Mouse (Mus musculus) frontal cortex, postnatal 14 days (tissue): Measurements from ENCODE around the gene Efna4.

Experiments used
- DNase-seq, 2 experiments: peaks; one replicate each; pipeline ENCODE4 v3.0.0; 2022; ENCODE audit warnings: low spot score in 2 of 2

Efna4 gene

DNA sequence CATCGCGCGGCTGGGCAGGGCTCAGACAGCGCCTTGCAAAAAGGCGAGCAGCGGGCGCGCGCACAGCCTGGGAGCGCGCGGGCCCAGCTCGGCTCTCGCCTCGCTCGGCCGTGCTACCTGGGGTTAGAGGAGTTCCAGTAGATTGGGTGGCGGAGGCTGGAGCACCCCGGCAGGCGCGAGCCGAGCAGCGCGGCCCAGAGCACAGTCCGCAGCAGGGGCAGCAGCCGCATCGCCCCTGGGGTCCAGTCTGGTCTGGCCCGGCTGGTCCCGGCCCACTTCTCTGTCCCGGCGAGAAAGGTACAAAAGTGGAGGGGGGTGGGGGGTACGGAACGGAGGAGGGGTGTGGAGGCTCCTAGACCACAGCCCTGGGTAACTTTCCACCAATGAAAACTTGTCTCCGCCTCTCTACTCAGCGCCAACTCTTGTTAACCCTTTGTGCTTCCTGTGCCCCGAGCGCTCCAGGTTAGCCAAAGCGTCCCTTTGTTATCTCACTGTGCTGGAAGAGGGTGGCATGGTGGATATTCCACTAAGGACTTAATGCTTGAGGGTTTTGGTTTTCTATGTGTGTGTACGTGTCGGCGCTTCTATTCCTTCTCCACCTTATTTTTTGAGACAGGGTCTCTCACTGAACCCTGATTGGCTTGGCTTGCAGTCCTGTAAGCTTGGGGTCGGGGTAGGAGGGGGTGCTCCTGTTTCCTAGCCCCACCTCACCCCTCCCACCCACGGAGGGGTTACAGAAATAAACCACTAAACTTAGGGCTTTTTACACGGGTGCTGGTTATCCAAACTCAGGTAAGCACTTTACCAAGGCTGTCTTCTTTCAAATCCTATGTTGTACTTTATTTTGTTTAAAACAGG lies at the start of gene Efna4:
TSS of gene Efna4 (minus strand) at position 308 of the 858 bp plus-strand sequence.
- DNase-seq: no peak

GRCm38 (mm10) chr3:89386438-89387420 lies 48.9 kb upstream of the Efna4 start:
- DNase-seq: no peak

GRCm38 (mm10) chr3:89385451-89385850 lies 47.6 kb upstream of the Efna4 start:
- no peak for DNase-seq

DNA sequence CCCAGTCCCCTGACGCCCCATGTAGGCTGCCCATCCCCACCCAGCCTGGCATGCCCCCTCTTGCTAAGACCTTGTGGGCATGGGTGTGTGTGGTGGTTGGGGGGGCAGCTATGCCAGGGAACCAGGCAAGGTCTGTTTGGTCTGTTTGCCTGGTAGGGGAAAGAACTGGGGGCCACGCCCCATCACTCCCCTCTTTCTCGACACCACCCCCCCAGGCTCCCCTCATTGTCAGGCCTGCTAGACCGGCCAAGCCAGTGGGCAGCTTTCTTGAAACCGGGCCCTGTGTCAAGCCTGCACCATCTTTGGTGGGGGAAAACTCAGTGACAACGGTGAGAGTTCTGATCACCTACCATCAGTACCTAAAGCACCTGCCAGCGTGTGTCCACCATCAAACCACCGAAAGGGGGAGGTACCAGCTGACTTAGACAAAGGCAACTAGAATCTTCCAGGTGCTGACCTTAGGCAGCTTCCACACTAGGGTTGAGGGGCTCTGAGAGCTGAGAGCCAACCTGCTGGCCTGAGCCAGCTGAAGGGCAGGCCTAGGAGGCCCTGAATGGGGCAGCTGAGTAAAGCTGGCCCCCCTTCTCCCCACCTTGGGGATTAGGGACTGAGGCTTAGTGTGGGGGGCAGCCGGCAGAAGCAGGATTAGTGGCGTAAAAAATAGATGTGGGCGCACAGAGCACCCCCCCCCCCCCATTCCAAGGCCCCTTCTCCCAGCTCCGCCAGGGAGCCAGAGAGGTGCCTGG lies 46.7 kb upstream of the Efna4 start:
- no peak for DNase-seq

DNA sequence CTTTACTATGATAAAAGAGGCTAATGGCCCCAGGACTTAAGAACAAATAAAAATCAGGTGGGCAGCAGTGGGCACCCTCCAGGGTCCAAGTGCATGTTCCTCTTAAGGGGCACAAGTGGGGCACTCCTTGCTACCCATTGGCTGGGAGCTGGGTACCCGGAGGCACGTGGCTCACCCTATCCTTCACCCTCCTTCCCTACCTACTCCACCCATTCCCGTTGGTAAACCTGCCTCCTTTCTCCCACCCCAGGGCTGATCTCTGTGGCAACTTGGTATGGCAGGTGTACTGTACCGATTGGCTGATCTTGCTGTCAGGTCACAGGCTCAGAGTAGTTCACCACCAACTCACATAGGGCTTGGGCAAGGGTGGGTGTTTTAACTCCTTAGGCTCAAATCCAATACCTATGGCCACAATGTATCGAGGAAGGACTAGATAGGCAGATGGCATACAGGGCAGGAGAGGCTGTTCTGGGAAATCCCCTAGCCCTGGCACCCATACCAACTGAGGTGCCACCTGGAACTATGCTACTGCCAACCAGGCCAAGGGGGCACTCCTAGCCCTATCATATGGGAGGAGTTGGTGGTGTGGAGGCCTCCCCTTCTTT lies 45.9 kb upstream of the Efna4 start:
- no peak for DNase-seq

DNA sequence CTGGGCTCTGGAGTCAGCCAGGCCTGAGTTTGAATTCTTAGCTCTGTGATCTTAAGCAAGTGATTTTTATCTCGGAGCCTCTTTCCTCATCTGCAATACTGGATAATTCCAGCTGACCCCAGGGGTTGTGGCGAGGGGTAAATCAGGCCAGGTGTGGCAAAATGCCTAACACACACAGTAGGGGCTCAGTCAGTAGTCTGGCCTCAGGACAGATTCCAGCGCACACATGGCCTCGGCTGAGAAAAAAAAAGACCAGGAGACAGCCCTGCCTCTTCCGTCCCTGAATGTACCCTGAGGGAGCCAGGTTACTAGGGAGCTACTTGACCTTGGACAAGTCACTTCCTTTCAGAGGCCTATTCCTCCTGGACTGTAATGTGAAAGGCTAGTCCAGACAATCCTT lies 45.1 kb upstream of the Efna4 start:
- DNase-seq: no peak

- no peak for DNase-seq
Measured at GRCm38 (mm10) chr3:89382033-89382882, 44.4 kb upstream of the Efna4 start.

GRCm38 (mm10) chr3:89381233-89381632 lies 43.4 kb upstream of the Efna4 start:
- no peak for DNase-seq

GRCm38 (mm10) chr3:89380711-89381110 lies 42.9 kb upstream of the Efna4 start:
- DNase-seq: no peak

- no peak for DNase-seq
Measured at GRCm38 (mm10) chr3:89380291-89380690, 42.5 kb upstream of the Efna4 start.

DNA sequence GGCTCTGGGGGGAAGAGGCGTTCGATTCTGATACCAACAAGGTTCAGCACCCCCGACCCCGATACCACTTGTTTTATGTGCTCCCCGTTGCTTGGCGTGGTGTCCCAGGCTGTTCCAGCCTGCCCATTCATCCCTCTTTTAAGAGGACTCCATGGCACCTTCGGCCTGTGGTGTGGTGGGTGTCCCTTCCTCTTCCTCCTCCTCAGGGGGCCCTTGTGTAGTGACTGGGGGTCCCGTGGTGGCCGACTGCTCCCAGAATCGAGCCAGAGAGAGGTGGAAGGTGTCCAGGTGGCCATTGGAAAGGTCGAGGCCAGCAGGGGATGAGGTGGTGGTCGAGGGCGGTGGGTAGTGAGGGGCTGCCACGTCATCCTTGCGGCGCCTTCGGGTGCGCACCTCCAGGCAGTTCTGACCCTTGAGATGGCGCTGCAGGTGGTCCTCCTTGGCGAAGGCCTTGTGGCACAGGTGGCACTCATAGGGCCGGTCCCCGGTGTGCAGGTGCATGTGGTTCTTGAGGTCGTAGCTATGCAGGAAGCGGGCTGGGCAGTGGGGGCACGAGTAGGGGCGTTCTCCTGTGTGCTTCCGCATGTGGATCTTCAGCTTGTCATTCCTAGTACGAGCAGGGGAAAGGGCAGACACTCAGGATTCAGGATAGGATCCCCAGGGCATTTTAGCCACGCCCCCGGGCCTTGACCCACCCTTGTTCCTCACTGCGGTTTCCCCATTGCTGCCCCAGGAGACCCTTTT lies 41.7 kb upstream of the Efna4 start:
- no peak for DNase-seq

DNA sequence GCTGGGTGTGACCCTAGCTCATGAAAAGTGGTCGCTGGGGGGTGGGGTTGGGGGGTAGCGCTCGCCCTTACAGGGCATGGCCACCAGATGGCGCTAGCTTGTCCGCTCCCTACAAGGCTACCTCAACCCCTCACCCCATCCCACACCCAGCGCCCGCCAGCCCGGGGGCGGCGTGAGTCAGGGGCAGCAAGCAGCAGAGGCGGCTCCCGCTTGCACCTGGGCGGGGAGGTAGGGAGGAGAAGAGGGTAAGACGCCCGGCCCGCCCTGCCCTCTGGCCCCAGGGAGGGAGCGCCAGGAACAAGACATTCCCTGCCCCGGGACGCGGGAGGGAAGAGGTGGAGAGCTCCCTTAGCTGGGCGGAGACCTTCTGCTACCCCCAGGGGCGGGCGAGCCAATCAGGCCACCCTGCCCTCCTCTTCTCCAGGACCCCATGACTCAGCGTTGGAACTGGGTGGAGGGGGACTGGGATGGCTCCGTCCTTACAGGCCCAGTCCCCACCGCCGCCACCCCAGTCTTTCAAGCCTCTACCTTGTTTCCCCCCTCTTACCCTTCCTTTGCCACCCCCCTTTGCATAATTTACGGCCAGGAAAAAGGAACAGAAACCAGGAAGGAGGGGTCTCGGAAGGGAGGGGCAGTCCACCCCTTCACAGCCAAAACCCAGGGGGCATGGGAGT lies 40.7 kb upstream of the Efna4 start:
- DNase-seq: peak in 1 of 2 experiments; percentile 57

DNA sequence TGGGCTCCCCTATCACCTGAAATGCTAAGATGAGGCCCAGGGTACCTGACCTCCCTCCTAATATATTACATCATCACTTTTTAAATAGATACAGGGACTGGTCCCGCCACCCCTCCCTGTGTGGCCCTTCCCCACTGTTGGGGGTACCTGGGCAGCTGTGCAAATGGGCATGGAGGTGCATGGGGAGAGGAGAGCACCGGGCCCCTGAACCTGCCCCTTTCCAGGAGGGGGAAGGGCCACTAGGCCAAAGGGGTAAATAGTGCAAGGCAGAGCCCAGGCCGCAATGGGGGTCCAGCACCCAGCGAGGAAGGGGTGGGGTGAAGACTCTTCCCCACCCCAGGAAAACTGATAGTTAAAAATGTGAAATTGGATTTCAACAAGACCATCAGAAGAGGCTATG lies 40.0 kb upstream of the Efna4 start:
- DNase-seq: no peak

GRCm38 (mm10) chr3:89373581-89374231 lies 35.9 kb upstream of the Efna4 start:
- DNase-seq: no peak

DNA sequence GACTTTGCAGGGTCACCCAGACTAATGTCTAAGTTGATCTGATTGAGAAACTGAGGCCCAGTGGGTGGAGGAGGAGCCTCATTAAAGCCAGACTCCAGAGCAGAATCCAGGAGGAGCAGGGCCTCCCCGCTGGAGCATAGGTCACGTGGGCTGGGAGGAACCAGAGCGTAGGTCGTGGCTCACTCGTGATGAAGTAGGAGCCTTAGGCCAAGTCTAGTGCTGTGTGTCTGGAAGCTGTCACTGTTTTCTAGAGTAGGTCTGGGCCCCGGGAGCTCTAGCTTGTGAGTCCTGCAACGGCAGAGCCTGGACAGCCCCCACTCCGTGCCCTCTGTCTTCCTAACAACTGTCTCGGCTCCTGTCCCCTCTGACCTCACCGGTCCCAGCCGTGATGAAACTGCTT lies 29.5 kb upstream of the Efna4 start:
- DNase-seq: no peak

GRCm38 (mm10) chr3:89365486-89366414 lies 27.9 kb upstream of the Efna4 start:
- DNase-seq: no peak

- no peak for DNase-seq
Measured at GRCm38 (mm10) chr3:89365153-89365485, 27.3 kb upstream of the Efna4 start, which contains the start of gene Dcst1. Dcst1 (minus strand) TSS chr3:89365253.

GRCm38 (mm10) chr3:89364631-89365030 lies 26.8 kb upstream of the Efna4 start:
- DNase-seq: no peak
